ENCODE assay signal across 19 mouse cellular contexts in the genomic region with DNA sequence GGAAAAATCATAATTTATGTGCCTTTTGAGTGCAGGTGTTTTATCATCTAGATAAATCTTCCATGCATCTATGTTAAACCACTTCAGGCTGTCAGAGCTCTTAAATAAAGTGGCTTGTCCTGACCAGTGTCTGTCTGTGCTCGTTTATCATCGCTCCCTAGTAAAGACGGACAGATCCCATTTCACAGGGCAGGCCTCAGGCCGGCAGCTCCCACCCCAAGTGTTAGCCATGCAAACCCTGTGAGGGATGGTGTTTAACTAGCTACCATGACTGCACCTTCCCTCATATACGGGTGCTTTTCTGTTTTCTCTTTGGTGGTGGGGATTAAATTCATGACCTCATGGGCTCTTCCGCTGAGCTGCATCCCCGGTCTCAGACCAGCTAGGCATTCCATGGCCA. TPM values are rescaled to one million over a fixed set of nuclear protein-coding genes. Genes with fewer than 3 reads are reported as not detected.
DNase-seq lines count a peak whose midpoint lies in the region; ATAC-seq and TF ChIP-seq lines count a peak whose summit lies in the region.
"Had no signal": no experiment of that assay in that cellular context is flagged by ENCODE, and none has a peak within 500 bp of the region (broad histone marks: within the 10 kb centered on the region; RNA-seq: fewer than 3 reads in every experiment).

No protein-coding gene starts in this region.

- H3K4me1 ChIP-seq in kidney, embryonic 14.5 days (ENCODE audit: control insufficient read depth, insufficient read depth, low read length), result peaks cover 12% of the 10 kb centered on the region
- H3K4me1 ChIP-seq in liver, embryonic 11.5 days (replicated peaks; ENCODE audit: control insufficient read depth, insufficient read depth, low read length), result peaks cover 14% of the 10 kb centered on the region
- peaks cover 27% of the 10 kb centered on the region for H3K4me1 ChIP-seq in liver, postnatal 0 days (ENCODE audit: insufficient read depth)
- H3K4me1 ChIP-seq in liver, embryonic 14.5 days (replicated peaks; ENCODE audit: control insufficient read depth in 2 of 2, insufficient read depth in 2 of 2, low read length in 1 of 2), result peaks cover 28 to 43% of the 10 kb centered on the region in 2 experiments
- peaks cover 34% of the 10 kb centered on the region for H3K4me1 ChIP-seq in liver, embryonic 16.5 days (ENCODE audit: control insufficient read depth, low read depth, low read length)

- ATAC-seq in kidney, embryonic 14.5 days (ENCODE audit: low FRiP score, low TSS enrichment), result peak; percentile 81
- no peak for ATAC-seq in liver, embryonic 11.5 days (replicated peaks; ENCODE audit: low FRiP score)
- ATAC-seq in liver, postnatal 0 days, result no peak
- ATAC-seq in liver, embryonic 14.5 days (ENCODE audit: insufficient read depth), result no peak
- no peak for ATAC-seq in liver, embryonic 16.5 days (ENCODE audit: low read depth)
- ATAC-seq: forebrain, embryonic 13.5 days; forebrain, postnatal 0 days; hindbrain, embryonic 16.5 days had no signal

- H3K36me3 ChIP-seq in kidney, embryonic 14.5 days (ENCODE audit: control insufficient read depth, insufficient read depth, low read length), result no peaks in the 10 kb centered on the region
- peaks cover 4% of the 10 kb centered on the region for H3K36me3 ChIP-seq in liver, embryonic 11.5 days (ENCODE audit: control insufficient read depth, insufficient read depth, low read length)
- H3K36me3 ChIP-seq in liver, postnatal 0 days (replicated peaks; ENCODE audit: insufficient read depth, low read length), result peaks cover 16% of the 10 kb centered on the region
- H3K36me3 ChIP-seq in liver, embryonic 14.5 days (replicated peaks; ENCODE audit: control insufficient read depth, insufficient read depth, low read depth), result peaks cover 41% of the 10 kb centered on the region
- H3K36me3 ChIP-seq in liver, embryonic 16.5 days (ENCODE audit: control insufficient read depth, insufficient read depth), result peaks cover 19% of the 10 kb centered on the region
- H3K36me3 ChIP-seq: embryonic facial prominence, embryonic 12.5 days; hindbrain, embryonic 12.5 days had no signal

- no peaks in the 10 kb centered on the region for H3K27me3 ChIP-seq in kidney, embryonic 14.5 days (ENCODE audit: control insufficient read depth, insufficient read depth, low read length)
- H3K27me3 ChIP-seq in liver, embryonic 11.5 days (replicated peaks; ENCODE audit: control insufficient read depth, insufficient read depth, low read length), result no peaks in the 10 kb centered on the region
- H3K27me3 ChIP-seq in liver, postnatal 0 days (ENCODE audit: insufficient read depth, low read length), result no peaks in the 10 kb centered on the region
- no peaks in the 10 kb centered on the region for H3K27me3 ChIP-seq in liver, embryonic 14.5 days (ENCODE audit: control insufficient read depth, insufficient read depth, low read length)
- H3K27me3 ChIP-seq in liver, embryonic 16.5 days (ENCODE audit: control insufficient read depth, insufficient read depth, low read depth, low read length), result no peaks in the 10 kb centered on the region
- H3K27me3 ChIP-seq: embryonic facial prominence, embryonic 12.5 days; forebrain, embryonic 13.5 days; heart, embryonic 13.5 days had no signal

- H3K27ac ChIP-seq in kidney, embryonic 14.5 days (ENCODE audit: low read depth, low read length), result no peak overlapping the region
- H3K27ac ChIP-seq in liver, embryonic 11.5 days (ENCODE audit: low read depth, low read length), result no peak overlapping the region; the same call in 1 of the 2 replicates
- no peak overlapping the region for H3K27ac ChIP-seq in liver, postnatal 0 days (ENCODE audit: low read depth)
- peak overlapping the region; percentile 60 for H3K27ac ChIP-seq in liver, embryonic 14.5 days
- H3K27ac ChIP-seq in liver, embryonic 16.5 days (ENCODE audit: low read length), result peak overlapping the region; percentile 38; the same call in 1 of the 2 replicates
- H3K27ac ChIP-seq: embryonic facial prominence, embryonic 12.5 days; forebrain, embryonic 13.5 days; heart, embryonic 13.5 days; hindbrain, embryonic 12.5 days had no signal

- H3K9me3 ChIP-seq in kidney, embryonic 14.5 days (ENCODE audit: control insufficient read depth, low read length), result no peaks in the 10 kb centered on the region
- H3K9me3 ChIP-seq in liver, embryonic 11.5 days (ENCODE audit: control insufficient read depth, low read length), result no peaks in the 10 kb centered on the region
- no peaks in the 10 kb centered on the region for H3K9me3 ChIP-seq in liver, postnatal 0 days (ENCODE audit: low read length)
- H3K9me3 ChIP-seq in liver, embryonic 14.5 days (ENCODE audit: control insufficient read depth, low read length), result no peaks in the 10 kb centered on the region
- no peaks in the 10 kb centered on the region for H3K9me3 ChIP-seq in liver, embryonic 16.5 days (replicated peaks; ENCODE audit: control insufficient read depth, low read length)
- H3K9me3 ChIP-seq: embryonic facial prominence, embryonic 12.5 days; forebrain, embryonic 13.5 days; heart, embryonic 13.5 days; hindbrain, embryonic 12.5 days had no signal

- no peak for TF ChIP-seq EP300 in liver, postnatal 0 days (IDR thresholded peaks at IDR 0.05; ENCODE audit: low read depth)
- no peak for TF ChIP-seq EP300 in liver, embryonic 14.5 days (IDR thresholded peaks at IDR 0.05; ENCODE audit: low read depth)

- no peak for DNase-seq in kidney, postnatal 4 days
- no peak for DNase-seq in liver, embryonic 11.5 days (ENCODE audit: low spot score)
- no peak for DNase-seq in liver, postnatal 0 days
- no peak for DNase-seq in liver, embryonic 14.5 days (ENCODE audit: low read depth in 3 of 3, low spot score in 3 of 3)
- no peak for DNase-seq in urinary bladder, postnatal 25 days (ENCODE audit: low spot score)
- DNase-seq: adrenal gland, adult 2 months; adrenal gland, postnatal 25 days; cerebellum, adult 2 months; cerebellum, postnatal 10 days; forebrain, postnatal 0 days; gastrocnemius, postnatal 25 days; heart, postnatal 4 days had no signal

- no peak for TF ChIP-seq CTCF in liver, postnatal 0 days (IDR thresholded peaks at IDR 0.05; ENCODE audit: low read depth)
- no peak for TF ChIP-seq CTCF in liver, embryonic 14.5 days (IDR thresholded peaks at IDR 0.05; ENCODE audit: low read depth)

- H3K4me2 ChIP-seq in kidney, embryonic 14.5 days (replicated peaks; ENCODE audit: low read depth, low read length), result no peak overlapping the region
- H3K4me2 ChIP-seq in liver, embryonic 11.5 days, result no peak overlapping the region
- no peak overlapping the region for H3K4me2 ChIP-seq in liver, postnatal 0 days (ENCODE audit: low read depth, low read length)
- H3K4me2 ChIP-seq in liver, embryonic 14.5 days (ENCODE audit: low read depth), result peak overlapping the region; percentile 87
- no peak overlapping the region for H3K4me2 ChIP-seq in liver, embryonic 16.5 days (ENCODE audit: low read depth, low read length)
- H3K4me2 ChIP-seq: embryonic facial prominence, embryonic 12.5 days; forebrain, embryonic 13.5 days; heart, embryonic 13.5 days; hindbrain, embryonic 12.5 days had no signal

- H3K4me3 ChIP-seq in kidney, embryonic 14.5 days (ENCODE audit: low read length), result no peak overlapping the region
- H3K4me3 ChIP-seq in liver, embryonic 11.5 days (ENCODE audit: low read depth, low read length), result no peak overlapping the region
- no peak overlapping the region for H3K4me3 ChIP-seq in liver, postnatal 0 days (ENCODE audit: low read depth, low read length)
- H3K4me3 ChIP-seq in liver, embryonic 14.5 days (ENCODE audit: insufficient read depth in 1 of 2, low read depth in 2 of 2, low read length in 2 of 2), result no peak overlapping the region
- no peak overlapping the region for H3K4me3 ChIP-seq in liver, embryonic 16.5 days (ENCODE audit: low read depth, low read length)
- H3K4me3 ChIP-seq: embryonic facial prominence, embryonic 12.5 days; forebrain, embryonic 13.5 days; heart, embryonic 13.5 days; hindbrain, embryonic 12.5 days had no signal

- WGBS in kidney, embryonic 14.5 days, result 24% methylated on average over 7 of the region's 7 CpGs
- WGBS in liver, embryonic 11.5 days, result 75% methylated on average over 7 of the region's 7 CpGs
- 86% methylated on average over 7 of the region's 7 CpGs for WGBS in liver, postnatal 0 days (ENCODE audit: insufficient replicate concordance)
- 87% methylated on average over 7 of the region's 7 CpGs for WGBS in liver, embryonic 14.5 days (ENCODE audit: insufficient replicate concordance)
- WGBS in liver, embryonic 16.5 days (ENCODE audit: insufficient replicate concordance), result 86% methylated on average over 7 of the region's 7 CpGs

- H3K9ac ChIP-seq in kidney, embryonic 14.5 days (ENCODE audit: low read depth, low read length), result no peak overlapping the region
- H3K9ac ChIP-seq in liver, embryonic 11.5 days (ENCODE audit: low read depth, low read length), result 0 out of 2 replicates have a peak overlapping the region, but pooled peaks have one; percentile 30
- H3K9ac ChIP-seq in liver, postnatal 0 days (replicated peaks), result no peak overlapping the region
- H3K9ac ChIP-seq in liver, embryonic 14.5 days (replicated peaks), result peak overlapping the region; percentile 71
- peak overlapping the region; percentile 33 for H3K9ac ChIP-seq in liver, embryonic 16.5 days (ENCODE audit: low read depth, low read length)
- H3K9ac ChIP-seq: embryonic facial prominence, embryonic 12.5 days; forebrain, embryonic 13.5 days; forebrain, postnatal 0 days; heart, embryonic 13.5 days; hindbrain, embryonic 12.5 days had no signal

RNA-seq across cellular contexts. Expression of a gene that starts 13.3 kb away (rescaled TPM):
- polyA plus RNA-seq in kidney, embryonic 14.5 days (2014; fragmentation: Nextera tagmentation; extraction: Ambion mirVana), result 6.4 and 8.4 TPM in 2 replicates
- polyA plus RNA-seq in liver, embryonic 11.5 days (2014; fragmentation: Nextera tagmentation; extraction: Ambion mirVana), result 35.9 and 36.6 TPM in 2 replicates
- 13.9 and 14.2 TPM in 2 replicates for polyA plus RNA-seq in liver, postnatal 0 days (2015; fragmentation: Nextera tagmentation; extraction: Ambion mirVana)
- 16.7 and 19.1 TPM in 2 replicates for polyA plus RNA-seq in liver, embryonic 14.5 days (2012; rRNA removed)
- polyA plus RNA-seq in liver, embryonic 14.5 days (2014; fragmentation: Nextera tagmentation; extraction: Ambion mirVana), result 26.8 and 28.2 TPM in 2 replicates
- polyA plus RNA-seq in liver, embryonic 16.5 days (2015; fragmentation: Nextera tagmentation; extraction: Ambion mirVana), result 24.5 and 26.3 TPM in 2 replicates

Comparison
In these comparisons a context has a peak if more than half of its experiments do, and no peak if none do; other contexts are left out.
1. H3K27ac ChIP-seq: peak in liver, embryonic 14.5 days (single experiment) and liver, embryonic 16.5 days (single experiment); none in kidney, embryonic 14.5 days (single experiment), liver, embryonic 11.5 days (single experiment) and liver, postnatal 0 days (single experiment).
2. H3K9ac ChIP-seq: peak in liver, embryonic 11.5 days (single experiment), liver, embryonic 14.5 days (single experiment) and liver, embryonic 16.5 days (single experiment); none in kidney, embryonic 14.5 days (single experiment) and liver, postnatal 0 days (single experiment).